Mouse (Mus musculus) spleen, adult 2 months (tissue): ENCODE results near the gene Adgrd1.

Experiments used
- CTCF ChIP-seq: fragments of 200-500 bp; IDR thresholded peaks from 2 replicates; pipeline ENCODE4 v1.5.1; 2011; ENCODE audit warnings: mild to moderate bottlenecking, inconsistent platforms; ENCODE audit not compliant: insufficient read depth, insufficient read length, insufficient replicate concordance; ENCODE audit errors: extremely low read depth
- POLR2A ChIP-seq: fragments of 200-500 bp; IDR thresholded peaks from 2 replicates; pipeline ENCODE4 v1.6.1; 2011; ENCODE audit warnings: low read depth, low read length, inconsistent platforms

DNA sequence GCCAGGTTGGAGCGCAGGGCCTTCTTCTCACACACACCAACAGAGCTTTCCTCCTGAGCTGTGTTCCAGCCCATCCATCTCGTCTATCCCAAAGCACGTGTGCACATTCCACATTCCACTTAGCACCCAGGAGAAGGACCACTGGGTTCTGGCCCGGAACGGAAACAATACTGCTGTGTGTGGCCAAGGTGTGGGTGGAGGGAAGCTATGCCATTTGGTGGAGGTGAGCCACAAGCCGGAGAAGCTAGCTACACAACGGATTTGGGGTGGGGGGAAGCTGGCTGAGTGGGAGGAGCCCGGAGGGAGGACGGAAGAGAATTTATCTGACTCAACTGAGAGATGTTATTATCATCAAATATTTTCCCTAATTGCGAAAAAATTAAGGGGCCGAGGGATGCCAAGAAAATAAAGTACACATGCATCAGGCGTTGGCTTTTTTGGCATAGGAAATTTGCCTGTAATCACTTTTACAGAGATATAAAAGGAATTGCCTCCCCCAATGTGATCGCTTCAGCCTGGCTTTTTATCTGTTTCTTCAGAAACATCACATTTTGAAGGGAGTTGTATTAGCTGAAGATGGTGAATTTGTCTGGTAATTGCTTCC lies 29.2 kb upstream of the Adgrd1 start:
- no peak for TF ChIP-seq POLR2A
- no peak for TF ChIP-seq CTCF
